Mouse (Mus musculus): Measurements from ENCODE around the gene Kcnh6.

Gene Kcnh6

DNA sequence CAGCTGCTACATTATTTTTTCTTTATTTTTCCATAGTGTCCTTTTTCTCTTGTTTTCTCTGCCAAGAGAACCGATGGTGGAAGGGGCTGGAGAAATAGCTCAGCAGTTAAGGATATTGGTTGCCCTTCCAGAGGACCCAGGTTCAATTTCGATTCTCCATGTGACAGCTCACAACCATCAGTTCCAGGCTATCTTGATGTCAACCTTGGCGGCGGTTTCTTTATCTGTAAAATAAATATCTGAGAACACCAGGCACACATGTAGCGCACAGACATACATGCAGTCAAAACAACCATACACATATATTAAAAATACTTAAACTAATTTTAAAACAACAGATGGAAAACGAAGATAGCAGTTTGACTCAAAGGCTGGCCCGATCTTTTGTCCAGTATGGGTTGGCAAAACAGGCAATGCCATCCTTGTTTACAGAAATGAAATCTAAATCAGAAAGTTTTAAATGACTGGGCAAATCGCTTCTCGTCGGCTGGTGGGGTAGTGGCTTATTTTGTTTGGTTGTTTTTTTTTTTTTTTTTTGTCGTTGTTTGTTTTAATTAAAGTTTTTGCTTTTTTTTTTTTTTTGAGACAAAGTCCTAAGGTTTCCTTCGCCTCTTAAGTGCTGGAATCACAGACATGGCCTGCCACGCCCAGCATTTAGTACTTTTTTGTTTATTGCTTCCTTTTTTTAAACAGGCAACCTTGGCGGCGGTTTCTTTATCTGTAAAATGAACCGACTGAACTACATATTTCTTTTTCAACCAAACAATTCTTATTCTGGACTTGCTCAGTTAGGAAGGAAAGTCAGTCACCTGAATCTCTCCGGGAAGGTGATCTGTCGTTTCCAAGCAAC lies 57.4 kb downstream of the Kcnh6 start:
- no peak for DNase-seq

GRCm38 (mm10) chr11:106065923-106066571 lies 58.1 kb downstream of the Kcnh6 start, which contains the start of gene Taco1:
Gene Taco1 (plus strand): TSS chr11:106066061.
- DNase-seq: peak; percentile 95 to 97

GRCm38 (mm10) chr11:106066616-106067015 lies 58.7 kb downstream of the Kcnh6 start:
- peak; percentile 42 to 54 for DNase-seq

DNA sequence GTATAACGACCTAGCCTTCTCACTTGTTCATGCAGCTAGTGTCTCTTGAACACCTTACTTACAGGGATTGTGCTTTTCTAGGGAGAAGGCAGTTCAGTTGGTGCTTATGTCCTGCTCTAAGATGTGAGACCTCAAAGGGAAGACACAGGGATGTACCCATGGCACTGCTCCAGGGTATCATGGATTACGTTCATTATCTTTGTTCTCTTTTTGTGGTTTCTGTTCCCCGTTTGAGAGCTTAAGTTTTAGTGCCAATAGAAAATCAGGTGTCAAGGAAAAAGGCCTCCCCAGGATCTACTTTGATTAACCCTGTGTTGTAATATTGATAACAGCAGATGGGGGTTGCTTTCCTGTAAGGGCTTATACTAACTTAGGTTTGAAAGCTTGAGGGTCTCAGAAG lies 65.8 kb downstream of the Kcnh6 start:
- DNase-seq: no peak

DNA sequence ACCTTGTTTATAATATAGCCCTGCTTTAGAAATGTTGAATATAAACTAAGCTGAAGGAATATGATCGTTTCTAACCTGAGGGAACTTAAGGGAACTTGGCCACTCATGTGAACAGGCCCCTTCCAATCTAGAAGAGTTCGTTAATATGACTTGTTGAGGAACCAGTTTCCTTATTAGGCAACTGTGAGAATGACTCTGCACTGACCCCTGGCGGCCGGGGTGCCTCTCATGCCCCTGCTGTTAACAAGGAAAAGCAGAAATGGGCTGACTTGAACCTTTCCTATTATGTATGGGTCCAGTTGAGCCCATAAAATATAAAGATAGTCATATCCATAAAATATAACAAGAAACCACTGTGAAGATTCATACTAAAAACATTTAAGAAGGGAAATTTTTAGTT lies 68.4 kb downstream of the Kcnh6 start:
- DNase-seq: peak; percentile 66 to 74
